Mouse (Mus musculus) liver, postnatal 0 days (tissue): Measurements from ENCODE around the gene Kera. TPM values are rescaled to one million over a fixed set of nuclear protein-coding genes. Genes with fewer than 3 reads are reported as not detected.

ENCODE experiments used
- ATAC-seq: fragments of 200-750 bp; cut with Nextera tagmentation; 2 replicates; pipeline ENCODE4 v1.8.0; 2017; ENCODE audit warnings: mild to moderate bottlenecking, moderate library complexity
- DNase-seq: peaks from one replicate; pipeline ENCODE4 v3.0.0-alpha.2; 2016
- H3K27ac ChIP-seq: fragments of 300-500 bp; sonication (generic); 2 replicates; pipeline ENCODE4 v1.5.1; 2014; ENCODE audit warnings: antibody characterized with exemption, moderate library complexity, mild to moderate bottlenecking, low read depth
- H3K27me3 ChIP-seq: fragments of 300-500 bp; sonication (generic); 2 replicates; pipeline ENCODE4 v1.6.1; 2014; ENCODE audit warnings: low read length, control low read depth, mixed read lengths; ENCODE audit not compliant: insufficient read depth
- H3K36me3 ChIP-seq: fragments of 300-500 bp; sonication (generic); replicated peaks from 2 replicates; pipeline ENCODE4 v1.6.1; 2014; ENCODE audit warnings: mild to moderate bottlenecking, control low read depth, low read length, moderate library complexity, mixed read lengths; ENCODE audit not compliant: insufficient read depth
- H3K4me1 ChIP-seq: fragments of 300-500 bp; sonication (generic); 2 replicates; pipeline ENCODE4 v1.6.1; 2014; ENCODE audit warnings: antibody characterized with exemption, mild to moderate bottlenecking, control low read depth; ENCODE audit not compliant: insufficient read depth
- H3K4me2 ChIP-seq: fragments of 300-500 bp; sonication (generic); 2 replicates; pipeline ENCODE4 v1.6.1; 2014; ENCODE audit warnings: low read depth, mild to moderate bottlenecking, low read length, moderate library complexity, mixed read lengths
- H3K4me3 ChIP-seq: fragments of 300-500 bp; sonication (generic); 2 replicates; pipeline ENCODE4 v1.5.1; 2014; ENCODE audit warnings: low read depth, low read length
- H3K9ac ChIP-seq: fragments of 300-500 bp; sonication (generic); replicated peaks from 2 replicates; pipeline ENCODE4 v1.6.1; 2014; ENCODE audit warnings: mild to moderate bottlenecking, moderate library complexity
- H3K9me3 ChIP-seq: fragments of 300-500 bp; sonication (generic); 2 replicates; pipeline ENCODE4 v1.6.1; 2016; ENCODE audit warnings: mild to moderate bottlenecking, control low read depth, low read length, mixed read lengths
- CTCF ChIP-seq: sonication (generic); IDR thresholded peaks from 2 replicates; pipeline ENCODE4 v1.5.1; 2016; ENCODE audit warnings: antibody characterized with exemption, low read depth
- EP300 ChIP-seq: IDR thresholded peaks from 2 replicates; pipeline ENCODE4 v1.6.1; 2016; ENCODE audit warnings: antibody characterized with exemption, low read depth, mild to moderate bottlenecking
- WGBS: fragments of 180-500 bp; shearing (Covaris S2); extraction: QIAGEN DNeasy Blood & Tissue Kit; methylation state at CpG from one replicate; pipeline ENCODE4 v1.1.7; 2014; ENCODE audit not compliant: insufficient replicate concordance; 5-methylcytosine and 5-hydroxymethylcytosine counted together
- polyA plus RNA-seq: library from polyadenylated mRNA; unstranded; fragments of >200 nt; fragmentation: Nextera tagmentation; extraction: Ambion mirVana; gene quantifications from 2 replicates; pipeline ENCODE4 v1.2.1, GENCODE M21; 2015

Kera gene
- polyA plus RNA-seq, 1 experiment from 2014 or later = not detected

DNA sequence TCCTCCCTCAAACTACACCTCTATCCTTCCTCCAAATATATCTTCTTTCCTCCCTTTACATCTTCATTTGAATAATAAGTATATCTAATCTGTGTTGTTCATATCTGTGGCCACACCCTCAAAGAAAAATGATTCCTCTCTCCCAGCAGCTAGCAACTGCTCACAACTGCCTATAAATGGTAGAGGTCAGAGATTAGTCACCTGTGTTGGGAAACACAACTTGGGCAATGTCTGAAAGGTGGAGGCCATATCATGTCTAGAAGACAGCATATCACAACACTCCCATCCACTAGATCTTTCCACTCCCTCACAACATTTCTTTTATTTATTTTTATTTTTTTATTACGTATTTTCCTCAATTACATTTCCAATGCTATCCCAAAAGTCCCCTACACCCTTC lies 52.8 kb downstream of the Kera start:
- 73% methylated on average over 1 of the region's 1 CpGs for WGBS
- Histone ChIP-seq H3K36me3 (no peaks in the 10 kb centered on the region), H3K9ac (no peak overlapping the region), H3K4me1 (no peaks in the 10 kb centered on the region), H3K4me3 (no peak overlapping the region), H3K27me3 (no peaks in the 10 kb centered on the region), H3K4me2 (no peak overlapping the region), H3K9me3 (no peaks in the 10 kb centered on the region), H3K27ac (no peak overlapping the region)
- DNase-seq (no peak), ATAC-seq (no peak)
- TF ChIP-seq CTCF (no peak), EP300 (no peak)

Other genes starting within 250 kb of the Kera start
- 153 and 157 TPM in 2 replicates for gene Dcn, start 127.3 kb upstream of the Kera start, polyA plus RNA-seq
- gene Lum, start 41.8 kb upstream of the Kera start, polyA plus RNA-seq = 19.5 and 22.0 TPM in 2 replicates
- not detected in 2 replicates for gene Epyc, start 37.2 kb downstream of the Kera start, polyA plus RNA-seq
- not detected in 2 replicates for gene Ccer1, start 86.2 kb downstream of the Kera start, polyA plus RNA-seq
- not detected in 2 replicates for gene C030005K15Rik, start 119.9 kb downstream of the Kera start, polyA plus RNA-seq